Mouse (Mus musculus): Measurements from ENCODE around the gene Cep97. TPM values are rescaled to one million over a fixed set of nuclear protein-coding genes. Genes with fewer than 3 reads are reported as not detected.

Cep97 gene
- polyA plus RNA-seq, 1 experiment: 4.7 TPM

GRCm38 (mm10) chr16:55906928-55907679 lies 27.6 kb downstream of the Cep97 start:
- Histone ChIP-seq H3K79me2 (ENCODE audit: control insufficient read depth, insufficient read depth) (no peaks in the 10 kb centered on the region), H3ac (ENCODE audit: control insufficient read depth, insufficient read length, low read depth) (no peak overlapping the region), H3K4me3 (ENCODE audit: insufficient read depth, poor library complexity, severe bottlenecking) (no peak overlapping the region), H3K36me3 (ENCODE audit: control insufficient read depth, insufficient read depth) (peaks cover 11% of the 10 kb centered on the region), H3K27me3 (ENCODE audit: control insufficient read depth, insufficient read depth, insufficient read length) (no peaks in the 10 kb centered on the region), H3K79me3 (ENCODE audit: low read depth) (no peaks in the 10 kb centered on the region)
- TF ChIP-seq CTCF (IDR thresholded peaks at IDR 0.05; ENCODE audit: control insufficient read depth, insufficient read depth, insufficient read length): no peak
- TF ChIP-seq MAX (IDR thresholded peaks at IDR 0.05): no peak
- no peak for TF ChIP-seq CEBPB (IDR thresholded peaks at IDR 0.05; ENCODE audit: low read depth)
- no peak for TF ChIP-seq MYOD1 (IDR thresholded peaks at IDR 0.05; ENCODE audit: control insufficient read depth, insufficient read length, low read depth)
- no peak for TF ChIP-seq USF1 (IDR thresholded peaks at IDR 0.05; ENCODE audit: low read depth)
- TF ChIP-seq FOSL1 (IDR thresholded peaks at IDR 0.05; ENCODE audit: insufficient read depth, low read length, poor library complexity, severe bottlenecking): no peak
- TF ChIP-seq MYOG (IDR thresholded peaks at IDR 0.05; ENCODE audit: control insufficient read depth, extremely low read depth, insufficient read length): no peak

DNA sequence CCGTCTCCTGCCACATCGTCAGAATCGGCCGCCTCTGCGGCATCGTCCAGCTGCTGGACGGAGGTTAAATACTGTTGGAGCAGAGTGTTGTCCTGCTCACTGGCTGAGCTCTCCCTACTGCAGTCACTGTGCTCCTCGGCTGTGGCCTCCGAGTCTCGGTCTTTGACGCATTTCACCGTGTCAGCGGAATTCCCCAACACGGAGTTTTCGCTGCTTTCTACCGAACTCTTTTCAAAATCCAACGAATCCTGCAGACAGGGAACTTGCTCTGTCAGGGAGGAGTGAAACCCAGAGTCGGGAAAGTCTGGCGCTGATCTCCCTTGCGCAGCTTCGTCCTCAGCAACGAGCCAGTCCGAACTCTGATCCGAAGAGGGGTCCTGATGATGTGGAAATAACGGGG lies 29.3 kb downstream of the Cep97 start:
- H3K79me2 ChIP-seq (ENCODE audit: control insufficient read depth, insufficient read depth): no peaks in the 10 kb centered on the region
- H3K36me3 ChIP-seq (ENCODE audit: control insufficient read depth, insufficient read depth): peaks cover 11% of the 10 kb centered on the region

DNA sequence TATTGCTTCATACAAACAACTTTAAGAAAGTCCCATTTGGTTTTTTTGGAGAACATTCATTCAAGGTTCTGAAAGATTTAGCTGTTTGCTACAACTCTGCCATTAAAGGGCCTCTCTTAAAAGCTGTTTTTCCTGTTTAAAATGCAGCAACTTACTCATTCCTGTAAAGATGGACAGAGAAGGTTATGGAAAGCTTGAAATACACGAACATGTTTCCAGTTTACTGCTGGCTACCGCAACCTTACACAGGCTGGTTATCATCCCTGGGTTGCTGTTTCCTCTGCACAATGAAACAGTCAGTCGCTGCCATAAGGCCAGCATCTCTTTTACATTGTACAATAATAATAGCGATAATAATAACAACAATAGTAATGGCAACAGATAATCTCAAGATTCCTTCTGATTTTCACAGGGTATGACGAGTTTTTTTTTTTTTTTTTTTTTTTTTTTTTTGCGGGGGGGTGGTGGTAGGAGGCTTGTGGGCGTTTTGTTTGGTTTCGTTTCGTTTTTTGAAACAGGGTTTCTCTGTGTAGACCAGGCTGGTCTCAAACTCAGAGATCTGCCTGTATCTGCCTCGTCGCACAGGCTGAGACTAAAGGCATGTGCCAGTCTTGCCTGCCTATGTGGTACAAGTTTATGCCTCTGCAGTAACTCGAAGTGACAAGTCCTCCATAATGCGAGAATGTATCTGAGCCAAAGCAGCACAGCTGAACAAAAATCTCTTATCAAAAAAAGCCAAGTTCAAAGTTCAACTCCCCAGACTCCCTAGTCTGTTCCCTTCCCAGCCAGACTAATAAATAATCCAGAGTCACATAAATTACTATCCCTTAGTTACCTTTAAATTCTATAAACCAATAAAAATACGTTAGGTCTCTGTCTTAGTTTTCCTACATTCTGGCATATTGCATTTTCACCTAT lies 32.6 kb downstream of the Cep97 start:
- Histone ChIP-seq H3K4me3 (ENCODE audit: insufficient read depth, poor library complexity, severe bottlenecking) (no peak overlapping the region), H3K27me3 (ENCODE audit: control insufficient read depth, insufficient read depth, insufficient read length) (no peaks in the 10 kb centered on the region), H3K79me2 (ENCODE audit: control insufficient read depth, insufficient read depth) (no peaks in the 10 kb centered on the region), H3ac (ENCODE audit: control insufficient read depth, insufficient read length, low read depth) (no peak overlapping the region), H3K36me3 (ENCODE audit: control insufficient read depth, insufficient read depth) (peaks cover 11% of the 10 kb centered on the region), H3K79me3 (ENCODE audit: low read depth) (no peaks in the 10 kb centered on the region)
- no peak for TF ChIP-seq CTCF (IDR thresholded peaks at IDR 0.05; ENCODE audit: control insufficient read depth, insufficient read depth, insufficient read length)
- TF ChIP-seq MYOD1 (IDR thresholded peaks at IDR 0.05; ENCODE audit: control insufficient read depth, insufficient read length, low read depth): no peak
- TF ChIP-seq FOSL1 (IDR thresholded peaks at IDR 0.05; ENCODE audit: insufficient read depth, low read length, poor library complexity, severe bottlenecking): no peak
- TF ChIP-seq MAX (IDR thresholded peaks at IDR 0.05): no peak
- no peak for TF ChIP-seq MYOG (IDR thresholded peaks at IDR 0.05; ENCODE audit: control insufficient read depth, extremely low read depth, insufficient read length)
- TF ChIP-seq USF1 (IDR thresholded peaks at IDR 0.05; ENCODE audit: low read depth): no peak

More for the DNA sequence above, 29.3 kb downstream of the Cep97 start:
- Histone ChIP-seq H3K4me3 (ENCODE audit: insufficient read depth, poor library complexity, severe bottlenecking) (no peak overlapping the region), H3K27me3 (ENCODE audit: control insufficient read depth, insufficient read depth, insufficient read length) (no peaks in the 10 kb centered on the region), H3K79me3 (ENCODE audit: low read depth) (no peaks in the 10 kb centered on the region), H3ac (ENCODE audit: control insufficient read depth, insufficient read length, low read depth) (no peak overlapping the region)
- no peak for TF ChIP-seq FOSL1 (IDR thresholded peaks at IDR 0.05; ENCODE audit: insufficient read depth, low read length, poor library complexity, severe bottlenecking)
- no peak for TF ChIP-seq MYOG (IDR thresholded peaks at IDR 0.05; ENCODE audit: control insufficient read depth, extremely low read depth, insufficient read length)
- no peak for TF ChIP-seq USF1 (IDR thresholded peaks at IDR 0.05; ENCODE audit: low read depth)
- no peak for TF ChIP-seq CTCF (IDR thresholded peaks at IDR 0.05; ENCODE audit: control insufficient read depth, insufficient read depth, insufficient read length)
- no peak for TF ChIP-seq CEBPB (IDR thresholded peaks at IDR 0.05; ENCODE audit: low read depth)
- TF ChIP-seq MAX (IDR thresholded peaks at IDR 0.05): no peak
- TF ChIP-seq MYOD1 (IDR thresholded peaks at IDR 0.05; ENCODE audit: control insufficient read depth, insufficient read length, low read depth): no peak

- H3K36me3 ChIP-seq (ENCODE audit: control insufficient read depth, insufficient read depth): peaks cover 4% of the 10 kb centered on the region
- peaks cover 14% of the 10 kb centered on the region for H3K79me2 ChIP-seq (ENCODE audit: control insufficient read depth, insufficient read depth)
- H3ac ChIP-seq (ENCODE audit: control insufficient read depth, insufficient read length, low read depth): no peak overlapping the region
- H3K79me3 ChIP-seq (ENCODE audit: low read depth): peaks cover 3% of the 10 kb centered on the region
- H3K4me3 ChIP-seq (ENCODE audit: insufficient read depth, poor library complexity, severe bottlenecking): no peak overlapping the region
- TF ChIP-seq MAX (IDR thresholded peaks at IDR 0.05): peak; percentile 70
- no peak for TF ChIP-seq CEBPB (IDR thresholded peaks at IDR 0.05; ENCODE audit: low read depth)
- peak; percentile 43 for TF ChIP-seq MYOD1 (IDR thresholded peaks at IDR 0.05; ENCODE audit: control insufficient read depth, insufficient read length, low read depth)
- no peak for TF ChIP-seq MYOG (IDR thresholded peaks at IDR 0.05; ENCODE audit: control insufficient read depth, extremely low read depth, insufficient read length)
- TF ChIP-seq USF1 (IDR thresholded peaks at IDR 0.05; ENCODE audit: low read depth): no peak
- TF ChIP-seq CTCF (IDR thresholded peaks at IDR 0.05; ENCODE audit: control insufficient read depth, insufficient read depth, insufficient read length): no peak
- TF ChIP-seq FOSL1 (IDR thresholded peaks at IDR 0.05; ENCODE audit: insufficient read depth, low read length, poor library complexity, severe bottlenecking): peak; percentile 32
- no peaks in the 10 kb centered on the region for H3K27me3 ChIP-seq (ENCODE audit: control insufficient read depth, insufficient read depth, insufficient read length)
These were observed 36.2 kb downstream of the Cep97 start for GRCm38 (mm10) chr16:55898385-55899002.

- H3K27me3 ChIP-seq (ENCODE audit: control insufficient read depth, insufficient read depth, insufficient read length): no peaks in the 10 kb centered on the region
- peaks cover 3% of the 10 kb centered on the region for H3K79me3 ChIP-seq (ENCODE audit: low read depth)
- TF ChIP-seq CTCF (IDR thresholded peaks at IDR 0.05; ENCODE audit: control insufficient read depth, insufficient read depth, insufficient read length) (no peak), MYOG (IDR thresholded peaks at IDR 0.05; ENCODE audit: control insufficient read depth, extremely low read depth, insufficient read length) (no peak)
- H3K79me2 ChIP-seq (ENCODE audit: control insufficient read depth, insufficient read depth): peaks cover 26% of the 10 kb centered on the region
- H3K36me3 ChIP-seq (ENCODE audit: control insufficient read depth, insufficient read depth): peaks cover under 1% of the 10 kb centered on the region
- peak overlapping the region; percentile 56 for H3K4me3 ChIP-seq (ENCODE audit: insufficient read depth, poor library complexity, severe bottlenecking)
- H3ac ChIP-seq (ENCODE audit: control insufficient read depth, insufficient read length, low read depth): peak overlapping the region; percentile 66
These were observed 39.0 kb downstream of the Cep97 start for GRCm38 (mm10) chr16:55895651-55896095.

Measured in C2C12 (cell line).